Mouse (Mus musculus) spleen, postnatal 14 days (tissue): Measurements from ENCODE around the gene Tipin.

Experiments
- DNase-seq, 2 experiments: peaks; one replicate each; pipeline ENCODE4 v3.0.0; 2021 to 2022; ENCODE audit warnings: low spot score in 2 of 2

Tipin gene

DNA sequence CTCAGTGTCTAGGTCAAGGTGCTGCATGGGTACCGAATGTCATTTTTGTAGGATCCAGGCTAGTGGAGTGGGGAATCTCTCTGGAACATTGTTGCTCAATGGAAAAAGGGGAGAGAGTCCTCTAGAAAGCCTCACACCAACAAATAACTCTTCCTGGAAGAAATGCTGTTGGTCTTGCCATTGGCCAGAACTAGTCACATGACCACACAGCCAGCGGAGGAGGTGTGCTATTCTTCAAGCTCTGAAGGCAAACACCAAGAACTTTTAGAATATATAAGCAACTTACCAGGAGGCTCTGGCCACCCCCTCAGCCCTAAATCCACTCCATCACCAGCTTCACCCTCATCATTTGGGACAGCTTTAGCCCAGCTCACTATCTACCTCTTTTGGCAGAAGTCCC is 62.3 kb downstream of the Tipin start:
- DNase-seq: no peak

DNA sequence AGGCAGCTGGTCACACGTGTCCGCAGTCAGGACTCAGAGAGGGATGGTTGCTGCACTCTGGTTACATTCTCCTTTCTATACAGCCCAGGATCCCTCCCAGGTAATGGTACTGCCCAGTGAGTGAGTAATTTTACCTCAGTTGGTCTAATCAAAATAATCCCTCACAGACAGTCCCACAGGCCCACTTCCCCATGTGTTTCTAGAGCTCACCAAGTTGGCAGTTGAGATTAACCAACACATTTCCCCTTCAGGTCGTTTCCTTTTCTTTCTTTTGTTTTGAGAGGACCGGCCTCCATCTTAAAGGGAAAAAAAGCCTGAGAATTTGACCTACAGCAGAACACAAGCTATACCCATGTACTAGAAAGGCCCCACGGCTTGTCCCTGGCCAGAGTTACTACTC is 64.5 kb downstream of the Tipin start:
- no peak for DNase-seq

DNA sequence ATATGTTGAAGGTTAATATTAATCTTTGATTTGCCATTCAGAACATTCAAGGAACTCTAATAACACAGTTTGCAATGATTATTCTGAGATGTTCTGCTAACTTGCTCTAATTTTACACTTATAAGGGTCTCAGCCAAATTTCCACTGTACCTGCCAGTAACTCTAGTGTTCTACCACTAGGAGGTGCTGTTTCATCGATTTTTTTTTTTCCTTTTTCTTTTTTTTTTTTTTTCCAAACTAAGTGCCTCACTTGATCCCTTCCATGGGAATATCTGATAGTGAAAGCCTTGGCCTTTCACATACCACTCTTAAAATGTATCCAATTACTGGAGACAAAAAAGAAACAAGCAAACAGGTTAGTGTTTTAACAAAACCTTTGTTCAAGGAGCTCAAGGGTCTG is 66.0 kb downstream of the Tipin start:
- DNase-seq: no peak

DNA sequence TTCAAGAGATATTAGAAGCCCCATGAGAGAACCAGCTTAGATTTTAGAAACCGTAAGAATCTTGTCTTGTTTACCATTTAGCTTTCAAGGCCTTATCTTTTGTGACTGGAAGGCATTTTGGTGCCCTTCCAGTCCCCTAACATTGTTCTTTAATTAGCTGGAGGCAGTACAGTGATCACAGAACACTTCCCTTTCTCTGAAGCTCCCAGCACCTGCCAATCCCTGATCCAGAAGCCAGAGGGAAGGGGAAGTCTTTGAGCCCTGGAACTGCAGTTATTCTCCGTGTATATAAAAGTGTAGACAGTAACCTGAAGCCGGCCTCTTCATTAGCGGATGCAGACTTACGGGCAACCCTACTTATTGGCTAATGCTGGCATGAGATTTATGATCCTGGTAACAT is 68.1 kb downstream of the Tipin start:
- DNase-seq: no peak

DNA sequence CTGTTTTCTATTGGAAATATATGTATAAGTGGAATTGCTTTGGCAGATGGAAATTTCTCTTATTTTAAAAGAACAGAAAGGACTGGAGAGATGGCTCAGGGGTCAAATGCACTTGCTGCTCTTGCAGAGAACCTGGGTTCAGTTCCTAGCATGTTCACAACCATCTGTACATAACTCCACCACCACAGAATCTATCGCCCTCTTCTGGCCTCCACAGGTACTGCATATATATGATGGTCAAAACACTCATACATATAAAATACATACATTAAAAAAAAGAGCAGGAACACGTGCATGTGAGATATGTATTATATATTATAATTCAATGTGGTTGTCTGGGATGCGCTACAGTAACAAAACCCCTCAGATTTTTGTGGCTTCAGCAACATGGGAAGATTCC is 69.8 kb downstream of the Tipin start:
- DNase-seq: peak in 1 of 2 experiments; percentile 8
